Mouse (Mus musculus): ENCODE measurements at regions not wholly inside any gene's neighbourhood (a gene's known extent, or its start where the extent isn't known, plus 50 kb on each side); places are given as distances from the start of the nearest gene placed in this dataset.

GRCm38 (mm10) chr16:50859513-50859912 lies 268.6 kb upstream of the Ccdc54 start:
- peaks cover 0 to 13% of the 10 kb centered on the region in 2 experiments; a peak in 3 of 4 replicates for H3K4me1 ChIP-seq (ENCODE audit: control insufficient read depth in 1 of 2, insufficient read depth in 2 of 2, low read length in 2 of 2)
- TF ChIP-seq HCFC1 (IDR thresholded peaks at IDR 0.05; ENCODE audit: low read depth, low read length) (no peak), SMC3 (IDR thresholded peaks at IDR 0.05; ENCODE audit: low read depth, low read length) (no peak), MAX (IDR thresholded peaks at IDR 0.05; ENCODE audit: low read length) (no peak), MAZ (IDR thresholded peaks at IDR 0.05; ENCODE audit: low read depth, low read length) (no peak), RAD21 (IDR thresholded peaks at IDR 0.05; ENCODE audit: low read depth, low read length) (no peak), UBTF (IDR thresholded peaks at IDR 0.05; ENCODE audit: borderline replicate concordance, insufficient read depth, low read depth, low read length) (no peak), MAFK (IDR thresholded peaks at IDR 0.05; ENCODE audit: borderline replicate concordance, low read depth, low read length) (no peak), SIN3A (IDR thresholded peaks at IDR 0.05; ENCODE audit: low read length) (0 out of 2 replicates have a peak, but pooled peaks have one; percentile 26), ZC3H11A (IDR thresholded peaks at IDR 0.05; ENCODE audit: low read depth, low read length) (no peak), MXI1 (IDR thresholded peaks at IDR 0.05; ENCODE audit: low read depth, low read length) (0 out of 2 replicates have a peak, but pooled peaks have one; percentile 18), JUND (IDR thresholded peaks at IDR 0.05; ENCODE audit: low read depth, low read length) (no peak), E2F4 (IDR thresholded peaks at IDR 0.05; ENCODE audit: borderline replicate concordance, low read depth, low read length) (no peak), POLR2AphosphoS5 (IDR thresholded peaks at IDR 0.05; ENCODE audit: borderline replicate concordance, low read depth, low read length) (no peak), EP300 (IDR thresholded peaks at IDR 0.05; ENCODE audit: low read depth in 1 of 2, low read length in 2 of 2) (peak; percentile 45 to 53; a peak in 3 of 4 replicates), USF1 (IDR thresholded peaks at IDR 0.05; ENCODE audit: low read depth, low read length) (peak; percentile 61)
- H3K36me3 ChIP-seq (ENCODE audit: control insufficient read depth in 1 of 2, insufficient read depth in 2 of 2, low read length in 2 of 2) = peaks cover 0 to 3% of the 10 kb centered on the region in 2 experiments; a peak in 2 of 4 replicates
- peak; percentile 9 for DNase-seq (ENCODE audit: low read depth, low spot score)
- no peak overlapping the region for H3K9ac ChIP-seq (ENCODE audit: control insufficient read depth, low read depth, low read length, poor library complexity, severe bottlenecking)
- H3K79me2 ChIP-seq (ENCODE audit: control insufficient read depth, insufficient read depth, low read length, poor library complexity) = no peaks in the 10 kb centered on the region
- H3K9me3 ChIP-seq (replicated peaks; ENCODE audit: insufficient read depth, low read length) = no peaks in the 10 kb centered on the region
- no peak overlapping the region for H3K4me3 ChIP-seq (ENCODE audit: control insufficient read depth in 1 of 2, insufficient read depth in 1 of 2, low read depth in 2 of 2, low read length in 2 of 2)
- no peak overlapping the region for H3K27ac ChIP-seq (ENCODE audit: control insufficient read depth, low read depth, low read length)
- H3K27me3 ChIP-seq (ENCODE audit: control insufficient read depth in 1 of 2, insufficient read depth in 2 of 2, low read length in 2 of 2) = peaks cover 0 to 5% of the 10 kb centered on the region in 2 experiments; a peak in 1 of 4 replicates

GRCm38 (mm10) chr16:50852081-50852480 lies 261.1 kb upstream of the Ccdc54 start:
- H3K9ac ChIP-seq (ENCODE audit: control insufficient read depth, low read depth, low read length, poor library complexity, severe bottlenecking) = no peak overlapping the region
- TF ChIP-seq E2F4 (IDR thresholded peaks at IDR 0.05; ENCODE audit: borderline replicate concordance, low read depth, low read length) (no peak), RCOR1 (IDR thresholded peaks at IDR 0.05; ENCODE audit: low read depth, low read length) (no peak), MYC (IDR thresholded peaks at IDR 0.05; ENCODE audit: low read depth, low read length) (no peak), SIN3A (IDR thresholded peaks at IDR 0.05; ENCODE audit: low read length) (no peak), POLR2AphosphoS5 (IDR thresholded peaks at IDR 0.05; ENCODE audit: borderline replicate concordance, low read depth, low read length) (no peak), JUND (IDR thresholded peaks at IDR 0.05; ENCODE audit: low read depth, low read length) (no peak), MAFK (IDR thresholded peaks at IDR 0.05; ENCODE audit: borderline replicate concordance, low read depth, low read length) (no peak), MYB (IDR thresholded peaks at IDR 0.05; ENCODE audit: low read depth, low read length) (no peak)
- H3K36me3 ChIP-seq (ENCODE audit: control insufficient read depth in 1 of 2, insufficient read depth in 2 of 2, low read length in 2 of 2) = no peaks in the 10 kb centered on the region
- H3K27me3 ChIP-seq (ENCODE audit: control insufficient read depth in 1 of 2, insufficient read depth in 2 of 2, low read length in 2 of 2) = peaks cover 4 to 9% of the 10 kb centered on the region in 2 experiments
- H3K9me3 ChIP-seq (replicated peaks; ENCODE audit: insufficient read depth, low read length) = no peaks in the 10 kb centered on the region
- no peak overlapping the region for H3K4me3 ChIP-seq (ENCODE audit: control insufficient read depth in 1 of 2, insufficient read depth in 1 of 2, low read depth in 2 of 2, low read length in 2 of 2)
- H3K27ac ChIP-seq (ENCODE audit: control insufficient read depth, low read depth, low read length) = no peak overlapping the region
- H3K79me2 ChIP-seq (ENCODE audit: control insufficient read depth, insufficient read depth, low read length, poor library complexity) = no peaks in the 10 kb centered on the region
- H3K4me1 ChIP-seq (ENCODE audit: control insufficient read depth in 1 of 2, insufficient read depth in 2 of 2, low read length in 2 of 2) = no peaks in the 10 kb centered on the region
- DNase-seq (ENCODE audit: low read depth, low spot score) = no peak

Data from MEL (cell line).